Mouse (Mus musculus) hindbrain, embryonic 14.5 days (tissue): ENCODE data around the gene Arfrp1. TPM values are rescaled to one million over a fixed set of nuclear protein-coding genes. Genes with fewer than 3 reads are reported as not detected.
A peak's percentile ranks its signal among the peaks of the same experiment; 100 is the strongest.

Experiments
- ATAC-seq: fragments of 200-750 bp; cut with Nextera tagmentation; 2 replicates; pipeline ENCODE4 v1.8.0; 2017; ENCODE audit warnings: moderate number of reproducible peaks, mild to moderate bottlenecking, moderate TSS enrichment, moderate library complexity; ENCODE audit not compliant: low FRiP score
- DNase-seq: peaks from one replicate; pipeline ENCODE4 v3.0.0-alpha.2; 2015; ENCODE audit warnings: low spot score
- H3K27ac ChIP-seq: fragments of 300-500 bp; sonication (generic); 2 replicates; pipeline ENCODE4 v1.5.1; 2014; ENCODE audit warnings: mild to moderate bottlenecking, moderate library complexity
- H3K27me3 ChIP-seq: fragments of 300-500 bp; sonication (generic); 2 replicates; pipeline ENCODE4 v1.6.1; 2014; ENCODE audit warnings: mild to moderate bottlenecking, low read length, mixed read lengths; ENCODE audit not compliant: control insufficient read depth, insufficient read depth
- H3K36me3 ChIP-seq: fragments of 300-500 bp; sonication (generic); replicated peaks from 2 replicates; pipeline ENCODE4 v1.6.1; 2014; ENCODE audit not compliant: control insufficient read depth, insufficient read depth
- H3K4me1 ChIP-seq: fragments of 300-500 bp; sonication (generic); replicated peaks from 2 replicates; pipeline ENCODE4 v1.6.1; 2014; ENCODE audit warnings: antibody characterized with exemption, low read length, mixed read lengths; ENCODE audit not compliant: control insufficient read depth, insufficient read depth
- H3K4me2 ChIP-seq: fragments of 300-500 bp; sonication (generic); replicated peaks from 2 replicates; pipeline ENCODE4 v1.6.1; 2014; ENCODE audit warnings: mild to moderate bottlenecking, moderate library complexity
- H3K4me3 ChIP-seq: fragments of 300-500 bp; sonication (generic); replicated peaks from 2 replicates; pipeline ENCODE4 v1.5.1; 2014; ENCODE audit warnings: mild to moderate bottlenecking, low read length
- H3K9ac ChIP-seq: fragments of 300-500 bp; sonication (generic); 2 replicates; pipeline ENCODE4 v1.6.1; 2014
- H3K9me3 ChIP-seq: fragments of 300-500 bp; sonication (generic); 2 replicates; pipeline ENCODE4 v1.6.1; 2016; ENCODE audit warnings: low read length; ENCODE audit not compliant: control insufficient read depth
- WGBS: fragments of 180-500 bp; shearing (Covaris S2); extraction: QIAGEN DNeasy Blood & Tissue Kit; methylation state at CpG from one replicate; pipeline ENCODE4 v1.1.7; 2014; 5-methylcytosine and 5-hydroxymethylcytosine counted together
- polyA plus RNA-seq: library from polyadenylated mRNA; unstranded; fragments of >200 nt; fragmentation: Nextera tagmentation; extraction: Ambion mirVana; gene quantifications from 2 replicates; pipeline ENCODE4 v1.2.1, GENCODE M21; 2014

The Arfrp1 gene
- polyA plus RNA-seq = 62.3 and 63.3 TPM in 2 replicates

DNA sequence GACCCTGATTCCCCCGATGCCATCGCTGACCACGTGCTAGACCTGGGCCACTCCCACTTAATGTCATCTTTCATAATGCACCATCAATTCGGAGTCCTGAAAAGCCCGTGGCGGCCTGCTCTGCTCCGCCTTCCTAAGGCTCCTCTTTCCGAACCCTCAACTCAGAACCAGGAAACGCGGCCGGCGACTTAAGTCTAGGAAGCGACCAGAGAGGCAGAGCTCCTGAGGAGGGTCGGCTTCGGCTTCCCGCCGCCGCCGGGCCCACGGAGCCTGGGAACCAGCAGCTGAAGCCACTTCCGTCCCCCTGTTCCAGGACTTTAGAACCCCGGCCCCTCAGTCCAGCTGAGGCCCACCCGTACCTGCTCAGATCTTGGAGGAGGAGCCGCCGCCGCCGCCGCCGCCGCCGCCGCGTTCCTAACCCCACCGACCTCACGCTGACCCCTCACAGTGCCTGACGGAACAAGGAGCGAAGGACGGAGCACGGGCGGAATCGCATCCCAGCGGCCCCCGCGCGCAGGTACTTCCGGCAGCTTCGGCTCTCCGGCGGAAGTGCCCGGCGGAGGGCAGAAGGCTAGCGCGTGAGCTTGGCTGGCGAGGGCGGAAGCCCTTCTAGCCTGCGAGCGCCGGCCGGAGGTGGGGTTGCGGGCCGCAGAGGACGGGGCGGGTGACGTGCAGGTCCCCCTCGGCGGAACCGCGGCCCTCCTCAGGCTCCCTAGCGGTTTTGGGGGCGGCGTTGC lies at the start of gene Arfrp1, which contains the start of gene Zgpat:
TSS of gene Arfrp1 (minus strand) at position 545 of the 737 bp plus-strand sequence.
TSS of gene Zgpat (plus strand) at position 69 of the 737 bp plus-strand sequence.
- H3K4me3 ChIP-seq = peak within 1 kb of the TSS; percentile 90
- peaks cover 35% of the 10 kb centered on the region for H3K4me1 ChIP-seq
- peak within 1 kb of the TSS; percentile 91 for H3K27ac ChIP-seq
- no peaks in the 10 kb centered on the region for H3K9me3 ChIP-seq
- peaks cover 35% of the 10 kb centered on the region for H3K36me3 ChIP-seq
- DNase-seq (peak; percentile 85), ATAC-seq (peak; percentile 92)
- under 1% methylated on average over 70 of the region's 71 CpGs for WGBS
- H3K27me3 ChIP-seq = no peaks in the 10 kb centered on the region
- peak within 1 kb of the TSS; percentile 94 for H3K4me2 ChIP-seq
- H3K9ac ChIP-seq = peak within 1 kb of the TSS; percentile 94

GRCm38 (mm10) chr2:181413141-181413540 lies 47.9 kb upstream of the Arfrp1 start:
- 0 out of 2 replicates have a peak, but pooled peaks cover 3% of the 10 kb centered on the region for H3K4me1 ChIP-seq
- no peak for DNase-seq
- ATAC-seq = no peak
- no peak overlapping the region for H3K27ac ChIP-seq
- 44% methylated on average over 2 of the region's 2 CpGs for WGBS
- H3K27me3 ChIP-seq = no peaks in the 10 kb centered on the region
- H3K36me3 ChIP-seq = no peaks in the 10 kb centered on the region
- no peak overlapping the region for H3K4me3 ChIP-seq
- H3K4me2 ChIP-seq = no peak overlapping the region
- no peaks in the 10 kb centered on the region for H3K9me3 ChIP-seq
- no peak overlapping the region for H3K9ac ChIP-seq

DNA sequence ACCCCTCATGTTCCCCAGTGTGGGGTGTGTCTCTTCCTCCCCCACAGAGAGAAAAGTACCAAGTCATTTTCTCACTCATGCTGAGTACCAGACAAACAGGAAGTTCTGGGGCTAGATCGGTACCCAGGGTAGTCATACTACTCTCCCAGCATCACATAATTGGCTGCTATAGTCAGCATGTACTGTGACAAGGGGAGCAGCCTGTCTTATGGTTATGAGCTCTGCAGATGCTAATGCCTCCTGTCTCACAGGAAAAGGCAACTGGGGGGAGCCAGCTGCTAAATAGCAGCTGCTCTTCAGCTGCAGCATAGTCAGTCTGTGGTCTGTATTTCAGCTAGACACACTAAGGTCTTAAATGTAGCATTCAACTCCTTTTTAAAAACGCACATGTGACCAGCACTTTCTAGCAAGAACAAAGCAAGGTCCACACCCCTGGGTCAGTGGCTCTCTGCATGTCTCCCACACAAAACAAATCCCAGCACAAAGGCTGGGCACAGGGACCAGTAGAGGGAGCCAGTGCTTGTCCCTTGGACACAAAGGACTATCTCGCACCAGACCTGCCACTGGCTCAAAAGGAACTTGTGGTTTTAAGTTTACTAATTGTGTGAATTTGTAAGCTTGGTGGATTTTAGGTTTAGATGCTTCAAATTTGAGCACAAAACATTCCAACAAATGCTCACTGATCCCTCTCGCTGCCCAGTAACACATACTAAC lies 45.7 kb upstream of the Arfrp1 start:
- Histone ChIP-seq H3K4me2 (no peak overlapping the region), H3K27ac (peak overlapping the region; percentile 52)

GRCm38 (mm10) chr2:181409643-181410042 lies 44.4 kb upstream of the Arfrp1 start:
- Histone ChIP-seq H3K4me3 (no peak overlapping the region), H3K9ac (no peak overlapping the region), H3K27me3 (no peaks in the 10 kb centered on the region), H3K4me2 (no peak overlapping the region), H3K36me3 (no peaks in the 10 kb centered on the region), H3K4me1 (0 out of 2 replicates have a peak, but pooled peaks cover 3% of the 10 kb centered on the region), H3K27ac (no peak overlapping the region), H3K9me3 (no peaks in the 10 kb centered on the region)
- DNase-seq (no peak), ATAC-seq (no peak)
- 88% methylated on average over 7 of the region's 7 CpGs for WGBS

More for the DNA sequence above, 45.7 kb upstream of the Arfrp1 start:
- peak; percentile 75 for DNase-seq
- H3K4me3 ChIP-seq = no peak overlapping the region
- H3K36me3 ChIP-seq = no peaks in the 10 kb centered on the region
- WGBS = 41% methylated on average over 4 of the region's 4 CpGs
- ATAC-seq = peak; percentile 81
- peak overlapping the region; percentile 29; the same call in 1 of the 2 replicates for H3K9ac ChIP-seq
- 0 out of 2 replicates have a peak, but pooled peaks cover 3% of the 10 kb centered on the region for H3K4me1 ChIP-seq
- H3K27me3 ChIP-seq = no peaks in the 10 kb centered on the region
- H3K9me3 ChIP-seq = no peaks in the 10 kb centered on the region

DNA sequence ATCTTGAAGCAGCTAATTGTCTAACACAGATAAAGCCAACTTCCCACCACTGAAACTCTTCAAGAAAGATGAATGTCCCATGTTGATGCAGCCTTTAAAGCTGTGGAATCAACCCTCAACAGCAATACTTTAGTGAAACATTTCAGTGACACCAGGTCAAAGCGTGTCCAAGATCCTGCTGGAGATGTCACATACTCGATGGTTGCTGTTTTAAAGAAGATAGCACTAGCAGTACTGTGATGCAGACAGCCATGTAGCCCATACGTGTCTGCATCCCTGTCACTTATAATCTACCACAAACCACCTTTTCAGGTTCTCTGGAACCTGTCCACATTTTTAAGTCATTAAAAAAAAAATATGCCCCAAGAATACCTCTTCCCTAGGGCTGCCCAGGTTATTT lies 38.5 kb upstream of the Arfrp1 start:
- ATAC-seq = no peak
- Histone ChIP-seq H3K4me2 (no peak overlapping the region), H3K4me1 (no peaks in the 10 kb centered on the region), H3K4me3 (no peak overlapping the region), H3K36me3 (no peaks in the 10 kb centered on the region), H3K9me3 (no peaks in the 10 kb centered on the region), H3K27me3 (no peaks in the 10 kb centered on the region), H3K9ac (no peak overlapping the region), H3K27ac (no peak overlapping the region)
- no peak for DNase-seq
- 95% methylated on average over 3 of the region's 3 CpGs for WGBS

DNA sequence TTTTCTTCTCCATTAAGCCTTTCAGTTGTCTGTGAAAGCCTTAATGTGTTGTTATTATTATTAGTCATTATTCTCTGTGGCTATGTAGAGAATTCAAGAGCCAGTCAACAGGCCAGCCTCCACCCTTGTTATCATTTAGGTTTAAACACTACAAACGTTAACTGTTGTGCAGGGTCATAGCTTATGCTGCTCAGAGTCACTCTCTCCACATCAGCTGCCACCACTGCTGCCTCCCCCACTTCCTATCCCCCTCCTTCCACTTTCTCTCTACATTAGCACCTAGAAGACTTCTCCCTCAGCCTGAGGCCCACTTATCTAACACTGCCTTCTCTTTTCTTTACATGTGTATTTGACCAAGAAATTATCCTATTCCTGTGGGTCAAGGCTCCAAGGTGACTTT lies 36.3 kb upstream of the Arfrp1 start:
- no peaks in the 10 kb centered on the region for H3K36me3 ChIP-seq
- 26% methylated on average over 1 of the region's 1 CpGs for WGBS
- no peak overlapping the region for H3K27ac ChIP-seq
- no peak overlapping the region for H3K9ac ChIP-seq
- no peaks in the 10 kb centered on the region for H3K27me3 ChIP-seq
- H3K4me1 ChIP-seq = no peaks in the 10 kb centered on the region
- H3K4me2 ChIP-seq = no peak overlapping the region
- no peaks in the 10 kb centered on the region for H3K9me3 ChIP-seq
- ATAC-seq (no peak), DNase-seq (no peak)
- H3K4me3 ChIP-seq = no peak overlapping the region

GRCm38 (mm10) chr2:181397207-181397761 lies 32.1 kb upstream of the Arfrp1 start:
- H3K4me1 ChIP-seq = no peaks in the 10 kb centered on the region
- H3K4me3 ChIP-seq = no peak overlapping the region
- WGBS = 59% methylated on average over 5 of the region's 5 CpGs
- ATAC-seq (no peak), DNase-seq (no peak)
- H3K9ac ChIP-seq = no peak overlapping the region
- H3K36me3 ChIP-seq = 0 out of 2 replicates have a peak, but pooled peaks cover 6% of the 10 kb centered on the region
- H3K27ac ChIP-seq = no peak overlapping the region
- H3K4me2 ChIP-seq = no peak overlapping the region
- H3K27me3 ChIP-seq = no peaks in the 10 kb centered on the region
- no peaks in the 10 kb centered on the region for H3K9me3 ChIP-seq

- ATAC-seq = no peak
- Histone ChIP-seq H3K27ac (no peak overlapping the region), H3K4me3 (no peak overlapping the region), H3K36me3 (peaks cover 34% of the 10 kb centered on the region), H3K9me3 (no peaks in the 10 kb centered on the region), H3K4me2 (no peak overlapping the region), H3K27me3 (no peaks in the 10 kb centered on the region), H3K4me1 (no peaks in the 10 kb centered on the region), H3K9ac (no peak overlapping the region)
- 96% methylated on average over 3 of the region's 3 CpGs for WGBS
- DNase-seq = no peak
These were observed 28.9 kb upstream of the Arfrp1 start for GRCm38 (mm10) chr2:181394086-181394485.

DNA sequence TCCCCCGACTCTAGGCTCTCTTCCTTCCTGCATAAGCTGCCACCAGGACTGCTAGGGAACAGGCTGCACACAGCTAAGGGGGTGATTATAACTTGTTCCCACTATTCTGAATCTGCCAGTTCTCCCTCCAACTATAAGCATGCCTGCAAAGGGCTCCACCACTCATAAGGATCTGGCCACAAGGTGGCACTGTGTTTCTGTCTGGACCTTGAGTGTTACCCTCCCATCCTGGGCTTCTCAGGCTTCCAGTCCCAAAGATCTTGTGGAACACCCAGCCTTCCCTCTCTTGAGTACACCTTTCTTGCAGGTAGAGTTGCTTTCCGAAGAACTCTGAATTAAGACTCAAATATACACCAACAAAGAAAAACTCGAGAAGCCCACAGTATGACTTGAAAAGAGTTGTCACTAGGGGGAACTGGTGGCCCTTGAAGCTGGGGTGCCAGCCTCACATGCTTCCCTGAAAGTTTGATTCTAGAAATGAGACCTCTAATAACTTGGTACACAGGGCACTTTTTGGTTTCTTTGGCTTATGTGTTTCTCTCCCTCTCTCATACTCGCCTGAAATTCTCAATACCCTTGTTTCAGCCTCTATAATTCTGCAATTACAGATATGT lies 27.5 kb upstream of the Arfrp1 start:
- ATAC-seq (peak; percentile 79; the same call in 1 of the 2 replicates), DNase-seq (peak; percentile 93)
- H3K4me2 ChIP-seq = no peak overlapping the region
- no peaks in the 10 kb centered on the region for H3K27me3 ChIP-seq
- no peak overlapping the region for H3K27ac ChIP-seq
- H3K9ac ChIP-seq = no peak overlapping the region
- no peaks in the 10 kb centered on the region for H3K9me3 ChIP-seq
- H3K4me1 ChIP-seq = no peaks in the 10 kb centered on the region
- 43% methylated on average over 4 of the region's 4 CpGs for WGBS
- no peak overlapping the region for H3K4me3 ChIP-seq
- H3K36me3 ChIP-seq = peaks cover 35% of the 10 kb centered on the region
